Mouse (Mus musculus): Measurements from ENCODE around the gene Sh3pxd2a. TPM values are rescaled to one million over a fixed set of nuclear protein-coding genes. Genes with fewer than 3 reads are reported as not detected.

Sh3pxd2a gene
- total RNA-seq, 2 experiments from 2014 or later = 36.0 to 38.7 TPM

DNA sequence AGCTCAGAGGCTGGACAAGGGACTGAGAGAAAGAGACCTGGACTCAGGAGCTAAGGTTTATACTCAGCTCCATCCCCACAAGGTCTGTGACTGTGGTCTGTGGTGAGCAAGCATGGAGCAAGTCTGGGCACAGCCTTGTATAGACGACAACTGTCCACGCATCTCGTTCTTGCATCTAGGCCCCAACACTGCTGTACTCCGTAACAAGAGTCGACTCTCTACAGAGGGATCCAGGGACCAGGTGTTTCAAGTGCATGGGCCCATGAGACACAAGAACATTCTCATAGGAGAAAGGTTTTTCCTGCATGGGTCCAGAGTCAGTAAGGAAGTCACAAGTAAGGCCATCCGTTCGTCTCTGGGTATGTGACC is 23.8 kb downstream of the Sh3pxd2a start:
- no peak for DNase-seq (ENCODE audit: low spot score in 2 of 2)

DNA sequence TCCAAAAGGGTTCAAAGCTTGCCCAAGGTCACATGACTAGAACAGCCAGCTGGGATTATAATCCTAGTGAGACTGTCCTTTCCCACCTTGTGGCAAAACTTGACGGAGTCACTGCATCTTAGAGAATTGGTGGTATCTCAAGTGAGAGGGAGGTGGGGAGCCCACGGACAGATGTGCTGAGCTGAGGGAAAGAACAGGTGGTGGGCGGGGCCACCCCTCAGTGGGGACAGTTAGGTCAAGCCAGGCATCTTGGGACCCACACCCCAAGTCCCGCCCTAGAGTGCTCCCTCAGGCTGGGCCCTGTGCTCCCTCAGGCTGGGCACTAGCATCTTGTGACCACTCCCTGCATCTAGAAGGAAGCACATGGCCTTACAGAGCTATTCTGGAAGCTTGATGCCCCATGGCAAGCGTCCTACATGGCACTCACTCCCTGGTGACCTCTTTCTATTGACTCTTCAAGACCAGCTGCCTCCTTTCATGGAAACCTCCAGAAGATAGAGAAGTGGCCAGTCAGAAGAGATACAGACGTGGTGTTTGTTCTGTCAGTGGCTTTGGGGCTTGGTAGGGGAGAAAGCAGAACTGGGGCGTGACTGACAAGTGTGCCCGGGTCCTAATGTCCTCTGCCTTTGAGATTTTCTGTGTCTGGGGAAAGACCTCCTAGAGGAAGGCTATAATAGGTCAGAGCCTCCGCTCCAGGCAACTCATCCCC is 24.3 kb downstream of the Sh3pxd2a start:
- DNase-seq (ENCODE audit: low spot score in 2 of 2) = no peak

DNA sequence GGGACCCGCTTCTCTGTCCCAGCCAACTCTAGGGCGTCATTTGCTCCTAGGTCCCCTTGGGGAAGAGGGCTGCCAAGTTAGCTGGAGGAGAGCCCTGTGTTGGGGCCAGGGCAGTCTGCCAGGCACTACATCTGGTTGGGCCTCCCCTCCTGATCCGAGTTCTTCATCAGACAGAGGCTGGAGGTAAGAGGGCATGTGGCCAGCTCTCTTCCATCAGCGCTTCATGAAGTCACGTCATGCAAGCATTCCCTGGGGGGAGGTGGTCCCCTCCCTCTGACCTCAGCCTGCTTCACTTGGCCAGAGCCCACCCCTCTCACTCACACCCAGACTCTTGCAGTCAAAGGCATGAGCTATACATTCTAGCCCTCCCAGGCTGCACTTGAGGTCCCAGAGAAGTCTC is 25.8 kb downstream of the Sh3pxd2a start:
- DNase-seq (ENCODE audit: low spot score in 2 of 2) = peak in 1 of 2 experiments; percentile 38

DNA sequence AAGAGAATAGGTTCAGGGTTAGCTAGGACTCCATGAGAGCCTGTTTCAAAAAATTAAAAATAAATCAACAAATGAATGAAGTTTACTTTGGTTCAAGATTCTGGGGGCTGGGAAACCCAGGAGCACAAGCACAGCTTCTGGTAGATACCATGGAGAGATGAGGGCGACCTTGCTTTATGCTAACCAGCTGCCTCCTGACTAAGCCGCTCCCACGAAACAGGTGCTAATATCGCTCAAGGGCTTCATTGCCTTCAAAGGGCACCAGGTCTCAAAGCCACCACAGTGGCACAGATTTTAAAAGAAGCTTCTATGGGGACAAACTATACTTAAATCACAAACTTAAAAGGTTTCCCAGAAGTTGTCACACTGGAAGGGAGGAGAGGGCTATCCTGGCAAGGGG is 27.2 kb downstream of the Sh3pxd2a start:
- DNase-seq (ENCODE audit: low spot score in 2 of 2) = no peak

DNA sequence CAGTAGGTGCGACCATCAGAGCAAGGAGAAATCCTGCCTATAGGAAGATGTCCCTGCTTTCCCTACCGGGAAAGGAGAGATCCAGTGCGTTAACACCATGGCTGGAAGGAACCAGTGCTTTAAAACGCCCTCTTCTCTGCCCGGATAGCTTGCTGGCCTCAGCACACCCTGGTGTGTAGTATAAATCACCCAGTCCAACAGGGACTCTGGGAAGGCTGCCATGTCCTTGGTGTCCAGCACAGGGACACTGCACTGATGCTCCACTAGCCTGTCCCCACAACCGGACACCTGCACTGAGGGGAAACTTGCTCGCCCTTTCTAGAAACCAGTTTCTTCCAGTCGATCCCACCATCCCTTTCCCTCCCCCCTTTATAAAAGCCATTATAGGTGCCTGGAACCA is 28.0 kb downstream of the Sh3pxd2a start:
- DNase-seq (ENCODE audit: low spot score in 2 of 2) = no peak

DNA sequence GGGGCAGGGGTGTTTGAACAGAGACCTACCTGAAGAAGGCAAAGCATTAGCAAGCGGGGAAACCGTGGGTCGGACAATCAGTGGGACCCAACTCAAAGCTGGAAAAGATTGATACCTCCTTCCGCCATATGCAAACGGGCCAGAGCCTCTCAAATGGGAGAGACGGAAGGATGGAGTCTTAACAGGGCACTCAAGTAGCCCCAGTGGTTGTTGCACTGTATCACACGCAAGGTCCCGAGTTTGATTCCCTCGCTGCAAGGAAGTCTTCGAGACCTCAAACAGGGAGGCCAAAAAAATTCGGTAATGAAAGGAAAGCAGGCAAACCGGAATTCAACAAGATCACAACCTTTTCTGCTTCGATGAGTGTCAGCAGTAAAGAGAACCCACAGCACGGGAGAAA is 29.5 kb downstream of the Sh3pxd2a start:
- no peak for DNase-seq (ENCODE audit: low spot score in 2 of 2)

DNA sequence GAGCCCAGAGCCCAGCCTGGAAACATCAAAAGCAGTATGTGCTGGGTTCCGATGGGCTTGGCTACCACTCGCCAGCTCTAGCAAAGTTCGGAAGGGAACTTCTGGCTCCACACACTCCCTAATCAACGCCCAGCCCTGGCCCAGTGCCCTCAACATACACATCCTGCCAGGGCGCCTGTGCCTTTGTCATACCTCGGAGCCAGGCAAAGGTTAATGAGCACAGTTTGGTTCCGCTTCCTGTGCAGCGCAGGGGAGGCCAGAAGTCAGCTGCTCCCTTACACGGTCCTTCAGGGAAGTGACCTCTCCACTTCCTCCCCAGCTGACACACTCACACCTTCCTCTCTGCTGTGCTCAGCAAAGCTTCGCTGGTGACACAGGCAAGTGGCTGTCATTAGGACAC is 31.9 kb downstream of the Sh3pxd2a start:
- DNase-seq (ENCODE audit: low spot score in 2 of 2) = peak in 1 of 2 experiments; percentile 30

DNA sequence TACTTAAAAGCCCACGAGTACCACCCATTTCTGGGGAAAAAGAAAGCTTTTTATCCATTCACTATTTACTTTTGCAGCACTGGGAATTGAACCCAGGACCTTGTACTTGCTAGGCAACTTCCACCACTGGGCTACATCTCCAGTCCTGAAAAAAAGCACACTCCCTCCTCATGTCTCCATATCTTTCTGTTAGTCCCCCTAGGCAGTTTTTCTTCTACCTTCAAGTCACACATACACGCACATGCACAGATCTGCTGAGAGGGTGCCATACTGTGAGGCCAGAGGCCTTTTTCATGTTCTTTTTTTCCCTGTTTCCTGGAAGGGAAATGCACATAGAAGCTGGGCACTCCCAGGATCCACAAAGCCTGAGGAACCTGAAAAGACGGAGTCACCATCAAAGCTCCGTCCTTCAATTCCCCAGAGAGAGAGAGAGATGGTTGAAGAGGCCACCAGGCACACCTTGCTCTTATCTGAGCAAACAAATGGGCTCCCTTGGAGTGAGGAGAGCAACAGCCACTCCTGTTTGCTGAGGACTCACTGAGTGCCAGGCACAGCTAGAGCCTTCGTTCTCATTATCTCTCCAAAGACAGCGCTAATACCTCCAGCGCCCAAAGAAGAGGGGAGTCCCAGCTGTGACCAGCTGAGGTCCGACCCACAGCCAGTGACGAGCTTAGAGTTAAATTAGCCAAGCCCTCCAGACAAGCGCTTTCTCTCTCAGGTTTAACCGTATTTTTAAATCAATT is 32.8 kb downstream of the Sh3pxd2a start:
- no peak for DNase-seq (ENCODE audit: low spot score in 2 of 2)

DNA sequence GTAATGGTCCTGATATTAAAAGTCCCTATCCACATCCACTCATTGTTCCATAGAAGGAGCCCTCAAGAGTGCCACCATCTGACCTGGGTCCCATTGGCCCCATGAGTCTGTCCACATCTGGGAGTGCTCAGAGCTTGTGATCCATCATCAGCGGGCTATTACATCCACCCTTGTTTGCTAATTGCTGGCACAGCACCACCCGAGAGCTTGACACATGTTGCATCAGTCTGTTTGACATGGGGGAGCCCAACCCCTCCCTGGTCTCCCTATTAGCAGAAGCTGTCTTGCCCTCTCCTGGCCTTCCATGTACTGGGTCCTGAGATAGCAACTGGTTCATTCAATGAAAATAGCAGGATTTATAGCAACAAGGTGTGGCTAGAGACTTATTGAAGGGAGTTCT is 34.0 kb downstream of the Sh3pxd2a start:
- no peak for DNase-seq (ENCODE audit: low spot score in 2 of 2)

DNA sequence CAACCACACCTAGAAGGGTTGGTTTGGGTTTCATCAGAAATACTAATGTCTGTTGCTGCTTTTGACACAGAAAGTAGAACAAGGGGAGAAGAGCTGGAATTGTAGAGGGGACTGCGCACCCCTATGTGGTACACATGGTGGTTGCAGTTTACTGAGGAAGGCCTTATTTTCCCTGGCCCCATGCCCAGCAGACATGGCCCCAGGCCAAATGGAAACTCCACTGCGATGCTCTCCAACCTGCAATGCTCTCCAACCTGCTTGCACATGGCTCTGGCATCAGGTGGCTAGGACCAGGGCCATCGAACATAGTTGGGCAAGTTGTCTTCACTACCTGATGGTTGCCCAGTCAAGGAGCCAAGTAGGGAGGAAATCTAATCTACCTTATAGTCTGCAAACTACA is 35.0 kb downstream of the Sh3pxd2a start:
- no peak for DNase-seq (ENCODE audit: low spot score in 2 of 2)

DNA sequence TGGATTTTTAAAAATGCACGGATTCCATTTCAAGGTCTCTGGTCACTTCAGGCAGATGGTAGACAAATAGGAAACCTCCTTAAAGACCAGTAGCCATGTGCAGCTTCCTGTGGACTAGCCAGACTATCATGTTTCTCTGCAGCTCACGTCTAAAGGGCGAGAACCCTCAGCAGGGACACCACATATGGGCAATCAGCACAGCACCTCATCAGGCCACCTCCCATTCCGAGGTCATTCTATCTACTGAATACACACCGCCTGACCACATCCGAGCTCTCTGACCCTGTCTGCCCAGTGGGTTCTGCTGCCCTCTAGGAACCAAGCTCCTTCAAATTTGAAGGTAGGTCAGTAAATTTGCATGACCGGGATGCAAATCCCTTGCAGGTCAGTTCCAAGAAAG is 35.4 kb downstream of the Sh3pxd2a start:
- DNase-seq (ENCODE audit: low spot score in 2 of 2) = no peak

DNA sequence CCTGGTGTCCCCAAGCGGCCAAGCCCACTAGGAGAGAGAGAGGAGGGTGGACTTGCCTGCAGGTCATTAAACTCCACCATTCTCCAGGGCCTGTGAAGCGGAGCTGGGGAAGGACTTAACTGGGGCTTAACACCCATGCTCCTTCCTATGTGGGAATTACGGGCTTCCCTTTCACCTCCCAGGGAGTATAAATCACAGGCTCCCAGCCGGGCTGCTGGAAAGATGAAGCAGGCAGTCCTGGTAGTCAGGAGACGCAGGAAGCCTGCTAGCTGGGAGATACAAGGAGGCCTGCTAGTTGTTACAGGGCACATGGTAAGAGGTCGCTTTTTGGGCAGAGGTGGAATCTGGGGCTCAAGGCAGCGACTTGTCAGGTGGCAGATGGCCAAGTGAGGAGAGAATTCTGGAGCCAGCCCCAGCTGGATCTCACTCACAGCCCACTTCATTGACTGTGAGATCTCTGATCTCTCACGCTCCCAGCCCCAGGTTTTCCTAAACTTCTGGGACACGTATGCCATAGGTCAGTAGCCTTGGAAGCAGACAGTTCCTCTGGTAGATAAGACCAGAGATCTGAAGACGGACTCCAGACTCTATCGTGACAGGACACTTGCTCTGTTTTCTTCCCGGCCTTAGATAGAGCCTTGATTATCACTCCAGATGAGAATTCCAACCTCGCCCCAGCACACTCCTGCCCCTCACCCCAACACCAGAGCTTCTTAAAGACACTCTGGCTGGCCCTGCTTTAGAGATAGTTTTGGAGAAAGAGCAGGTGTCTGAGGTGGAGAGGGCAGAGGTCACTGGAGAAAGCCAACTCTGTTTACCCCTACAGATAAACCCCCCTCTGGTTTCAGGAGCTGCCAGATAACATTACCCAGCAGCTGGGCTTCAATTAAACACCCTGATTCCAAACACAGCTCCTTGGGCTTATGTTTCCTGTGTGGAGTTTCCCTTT is 36.1 kb downstream of the Sh3pxd2a start:
- DNase-seq (ENCODE audit: low spot score in 2 of 2) = no peak

DNA sequence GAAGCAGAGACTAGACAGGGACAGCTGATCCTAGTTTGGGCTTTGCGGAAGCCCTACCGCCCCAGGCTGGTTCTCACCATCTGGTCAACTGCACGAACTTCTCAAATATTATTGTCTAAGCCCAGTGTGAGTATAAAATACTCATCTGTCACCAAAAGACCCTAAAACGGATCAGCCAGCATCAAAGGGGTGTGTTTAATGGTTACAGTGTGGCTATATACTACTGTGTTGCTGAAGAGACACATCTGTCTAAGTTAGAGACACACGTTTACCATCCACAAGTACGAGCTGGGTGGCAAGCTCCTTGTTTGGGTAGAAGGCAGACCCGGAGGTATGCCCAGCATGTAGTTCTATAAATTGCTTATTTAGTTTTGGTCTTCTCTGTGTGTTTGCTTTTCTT is 40.6 kb downstream of the Sh3pxd2a start:
- DNase-seq (ENCODE audit: low spot score in 2 of 2) = no peak

DNA sequence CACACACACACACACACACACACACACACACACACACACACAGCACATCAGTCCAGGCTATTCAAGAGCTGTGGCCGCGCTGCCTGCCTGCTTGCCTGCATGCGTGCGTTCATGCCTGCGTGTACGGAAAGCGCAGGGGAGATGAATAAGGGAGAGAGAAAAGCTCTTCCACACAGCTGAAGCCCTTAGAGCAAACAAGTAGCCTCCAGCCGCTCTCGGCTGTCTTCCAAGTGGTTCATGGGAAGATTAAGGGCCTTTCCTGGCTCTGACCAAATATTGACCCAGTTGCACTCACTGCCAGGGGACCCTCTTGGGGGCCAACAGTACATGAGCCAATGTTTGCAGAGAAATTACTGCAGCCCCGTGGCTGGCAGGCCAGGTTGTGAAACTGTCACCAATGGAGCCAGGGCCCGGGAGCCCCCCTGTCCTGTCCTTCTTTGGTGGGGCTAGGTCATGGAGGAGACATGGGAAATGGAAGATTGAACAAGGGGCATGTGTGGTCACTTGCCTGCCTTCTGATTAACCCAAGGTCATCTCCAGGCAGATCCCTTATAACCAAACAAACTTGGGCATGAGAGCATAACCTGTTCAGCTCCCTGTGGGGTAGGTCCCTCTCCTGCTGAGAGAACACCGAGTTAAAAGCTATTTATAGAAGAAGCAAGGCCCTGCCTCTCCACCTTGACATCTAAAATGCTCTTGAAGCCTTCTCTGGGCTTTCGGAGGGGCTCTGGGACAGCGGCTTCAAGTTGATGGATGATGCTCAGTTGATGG is 42.9 kb downstream of the Sh3pxd2a start:
- peak in 1 of 2 experiments; percentile 31 for DNase-seq (ENCODE audit: low spot score in 2 of 2)

DNA sequence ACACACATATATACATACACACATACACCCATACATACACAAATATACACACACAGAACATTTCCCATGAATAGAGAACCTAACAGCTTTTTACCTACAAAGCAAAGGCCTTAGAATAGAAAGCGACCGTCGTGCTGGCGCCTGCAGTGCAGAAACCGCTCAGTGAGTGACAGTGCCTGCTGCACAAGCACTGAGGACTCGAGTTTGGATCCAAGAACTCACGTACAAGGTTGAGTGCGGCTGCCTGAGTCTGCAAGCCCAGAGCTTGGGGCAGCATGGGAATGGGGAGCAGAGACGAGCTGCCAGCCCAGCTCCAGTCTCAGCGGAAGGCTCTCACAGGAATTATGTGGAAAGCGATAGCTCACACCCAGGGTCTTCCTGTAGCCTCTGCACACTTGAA is 43.7 kb downstream of the Sh3pxd2a start:
- no peak for DNase-seq (ENCODE audit: low spot score in 2 of 2)

DNA sequence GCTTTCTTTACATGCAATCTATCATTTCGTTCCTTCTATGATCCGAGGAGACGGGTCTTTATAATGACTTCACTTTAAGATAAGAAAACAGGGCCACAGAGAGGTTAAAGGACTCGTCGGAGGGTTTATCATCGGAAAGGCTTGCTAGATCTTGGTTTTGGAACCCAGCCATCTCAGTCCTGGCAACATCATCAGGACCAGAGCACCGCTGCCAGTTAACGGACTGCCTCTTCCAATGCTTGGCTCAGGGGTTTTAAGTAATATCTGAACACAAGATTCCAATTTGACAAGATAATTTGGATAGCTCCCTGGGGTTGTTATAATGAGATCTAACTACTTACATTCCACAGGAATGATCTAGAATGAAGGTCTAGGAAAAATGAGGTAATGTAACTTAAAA is 45.0 kb downstream of the Sh3pxd2a start:
- peak in 1 of 2 experiments; percentile 28 for DNase-seq (ENCODE audit: low spot score in 2 of 2)

DNA sequence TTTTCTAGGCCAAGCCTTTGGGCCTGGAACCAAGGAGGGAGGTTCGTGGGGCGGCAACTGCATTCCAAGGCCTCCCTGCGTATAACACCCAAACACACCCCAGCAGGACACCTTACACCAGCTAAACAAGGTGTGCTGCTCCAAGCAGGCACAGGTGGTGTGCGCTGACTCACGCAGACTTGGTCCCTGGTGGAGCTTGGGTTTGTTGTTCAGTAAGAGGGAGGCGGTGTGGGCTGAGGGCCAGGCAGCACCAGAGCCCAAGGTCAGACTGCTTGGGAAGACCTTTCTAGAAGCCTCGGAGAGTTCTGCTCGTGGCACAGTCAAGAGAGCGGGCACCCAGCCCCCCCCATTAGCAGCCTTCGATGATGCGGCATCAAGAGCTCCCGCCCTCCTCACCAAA is 48.0 kb downstream of the Sh3pxd2a start:
- DNase-seq (ENCODE audit: low spot score in 2 of 2) = no peak

DNA sequence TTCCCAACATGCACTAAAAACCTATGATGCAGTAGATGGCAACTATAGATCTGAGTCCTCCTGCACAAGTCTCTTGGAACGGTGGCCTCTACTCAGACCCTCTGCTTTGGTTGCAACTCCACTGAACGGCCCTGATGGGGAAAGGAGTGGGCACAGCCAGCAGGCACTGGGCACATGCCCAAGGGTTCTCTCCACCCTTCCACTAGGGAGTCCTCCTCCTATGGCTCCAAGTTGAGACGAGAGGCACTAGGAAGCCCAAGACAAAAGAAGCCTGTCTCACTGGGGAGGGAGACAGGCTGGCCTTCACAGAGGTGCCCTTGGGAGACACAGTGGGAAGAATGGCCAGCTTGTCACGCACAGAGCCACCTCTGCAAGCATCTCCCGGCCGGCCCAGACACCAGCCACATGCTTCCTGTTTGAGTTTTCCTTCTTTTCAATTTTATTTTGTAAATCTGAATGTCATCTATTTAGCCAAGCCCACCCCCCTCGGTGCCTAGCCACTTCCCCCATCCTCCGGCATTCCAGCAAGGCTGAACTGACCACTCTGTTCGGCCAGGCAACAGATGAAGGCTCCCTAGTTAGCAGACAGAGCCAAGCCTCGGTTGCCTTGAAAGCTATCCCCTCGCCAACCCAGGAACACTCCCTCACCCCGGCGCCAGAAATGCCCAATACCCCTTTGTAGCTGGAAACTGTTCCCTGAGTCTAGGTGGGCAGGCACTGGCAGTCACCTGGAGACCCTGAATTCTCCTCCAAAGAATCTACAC is 49.9 kb downstream of the Sh3pxd2a start:
- peak in 1 of 2 experiments; percentile 31 for DNase-seq (ENCODE audit: low spot score in 2 of 2)

DNA sequence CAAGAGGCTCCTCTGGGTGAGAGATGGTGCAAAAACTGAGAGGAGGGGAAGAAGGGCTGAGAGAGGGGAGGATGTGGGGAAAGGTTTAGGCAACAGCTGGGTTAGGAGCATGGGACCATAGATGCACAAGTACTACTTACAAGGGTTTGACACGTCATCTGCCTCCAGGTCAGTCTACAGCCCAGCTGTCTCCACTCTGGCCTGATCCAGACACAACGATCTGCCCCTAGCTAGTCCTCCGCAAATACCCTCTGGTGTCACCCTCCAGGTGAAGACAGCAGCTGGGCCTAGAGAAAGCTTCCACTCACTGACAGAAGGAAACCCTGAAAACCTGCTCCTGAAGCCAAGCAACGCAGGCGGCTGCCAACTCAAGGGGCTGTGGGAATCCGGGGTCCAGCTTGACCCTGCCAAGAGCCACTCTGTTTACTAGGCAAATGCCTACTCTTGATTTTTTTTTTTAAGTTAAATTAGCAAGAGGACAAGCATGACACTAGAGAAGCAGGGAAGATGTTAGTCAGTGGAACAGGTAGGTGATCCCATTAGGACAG is 50.7 kb downstream of the Sh3pxd2a start:
- no peak for DNase-seq (ENCODE audit: low spot score in 2 of 2)

Measured in layer of hippocampus, postnatal 14 days (tissue).